Mouse (Mus musculus): Measurements from ENCODE around the gene 1500011B03Rik. TPM values are rescaled to one million over a fixed set of nuclear protein-coding genes. Genes with fewer than 3 reads are reported as not detected.
A peak's percentile ranks its signal among the peaks of the same experiment; 100 is the strongest.

Gene 1500011B03Rik
- polyA plus RNA-seq, 1 experiment from 2014 or later: 93.4 TPM

GRCm38 (mm10) chr5:114807468-114807867, 15.8 kb downstream of the 1500011B03Rik start:
- DNase-seq (ENCODE audit: low spot score) (no peak), ATAC-seq (ENCODE audit: insufficient number of reproducible peaks, low FRiP score, low TSS enrichment, low read depth) (no peak)
- 34% methylated on average over 8 of the region's 8 CpGs for WGBS
- peaks cover 10% of the 10 kb centered on the region; the same call in 1 of the 2 replicates for H3K36me3 ChIP-seq (ENCODE audit: control insufficient read depth, insufficient read depth, low read length)
- no peak overlapping the region for H3K9ac ChIP-seq (ENCODE audit: low read length)
- H3K27ac ChIP-seq (replicated peaks; ENCODE audit: low read depth, low read length): peak overlapping the region; percentile 12; the same call in 1 of the 2 replicates
- H3K4me2 ChIP-seq (ENCODE audit: low read depth, severe bottlenecking): no peak overlapping the region
- no peaks in the 10 kb centered on the region for H3K27me3 ChIP-seq (ENCODE audit: control insufficient read depth, insufficient read depth, low read length)
- peaks cover 22% of the 10 kb centered on the region for H3K4me1 ChIP-seq (ENCODE audit: control insufficient read depth, insufficient read depth, low read length)
- H3K4me3 ChIP-seq (ENCODE audit: low read depth, low read length): no peak overlapping the region
- H3K9me3 ChIP-seq (ENCODE audit: control insufficient read depth, low read length): no peaks in the 10 kb centered on the region

DNA sequence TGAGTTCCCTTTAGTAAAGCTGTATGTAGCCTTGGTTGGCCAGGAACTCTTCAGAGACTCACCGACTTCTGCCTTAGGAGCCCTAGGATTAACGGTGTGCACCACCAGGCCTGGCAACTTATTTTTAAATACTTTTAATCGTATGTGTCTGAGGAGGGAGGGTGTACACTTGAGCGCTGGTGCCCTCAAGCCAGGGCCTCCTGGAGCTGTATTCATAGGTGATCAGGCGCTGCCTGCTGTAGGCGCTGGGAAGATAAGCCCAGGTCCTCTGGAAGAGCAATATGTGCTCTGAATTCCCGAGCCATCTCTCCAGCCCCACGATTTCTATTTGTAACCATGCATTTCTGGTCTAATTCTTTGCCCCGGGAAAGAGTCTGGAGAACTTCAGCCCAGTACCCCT, 16.2 kb downstream of the 1500011B03Rik start:
- no peaks in the 10 kb centered on the region for H3K9me3 ChIP-seq (ENCODE audit: control insufficient read depth, low read length)
- DNase-seq (ENCODE audit: low spot score): no peak
- H3K27me3 ChIP-seq (ENCODE audit: control insufficient read depth, insufficient read depth, low read length): no peaks in the 10 kb centered on the region
- H3K4me3 ChIP-seq (ENCODE audit: low read depth, low read length): no peak overlapping the region
- no peak for ATAC-seq (ENCODE audit: insufficient number of reproducible peaks, low FRiP score, low TSS enrichment, low read depth)
- 53% methylated on average over 9 of the region's 9 CpGs for WGBS
- no peak overlapping the region for H3K9ac ChIP-seq (ENCODE audit: low read length)
- H3K4me2 ChIP-seq (ENCODE audit: low read depth, severe bottlenecking): no peak overlapping the region; the same call in 1 of the 2 replicates
- peaks cover 10% of the 10 kb centered on the region; the same call in 1 of the 2 replicates for H3K36me3 ChIP-seq (ENCODE audit: control insufficient read depth, insufficient read depth, low read length)
- peaks cover 22% of the 10 kb centered on the region for H3K4me1 ChIP-seq (ENCODE audit: control insufficient read depth, insufficient read depth, low read length)
- H3K27ac ChIP-seq (replicated peaks; ENCODE audit: low read depth, low read length): peak overlapping the region; percentile 51

DNA sequence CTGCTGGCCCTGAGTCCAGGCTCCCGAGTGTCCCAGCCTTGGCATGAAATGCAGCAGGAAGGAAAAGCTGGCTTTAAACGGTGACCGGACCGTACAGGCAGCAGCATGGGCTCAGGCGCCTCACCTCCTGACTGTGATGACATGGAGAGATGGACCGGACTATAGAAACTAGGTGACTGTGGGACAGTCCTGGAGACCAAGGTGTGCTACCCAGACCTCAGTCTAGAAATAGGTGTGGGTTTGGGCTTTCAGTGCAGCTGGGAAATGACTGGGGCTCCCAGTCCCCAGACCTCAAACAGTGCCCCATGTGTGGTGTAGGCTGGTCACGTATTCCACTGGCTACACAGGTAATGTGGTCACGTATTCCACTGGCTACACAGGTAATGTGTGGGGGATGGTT, 16.6 kb downstream of the 1500011B03Rik start:
- H3K9ac ChIP-seq (ENCODE audit: low read length): no peak overlapping the region
- 84% methylated on average over 8 of the region's 8 CpGs for WGBS

DNA sequence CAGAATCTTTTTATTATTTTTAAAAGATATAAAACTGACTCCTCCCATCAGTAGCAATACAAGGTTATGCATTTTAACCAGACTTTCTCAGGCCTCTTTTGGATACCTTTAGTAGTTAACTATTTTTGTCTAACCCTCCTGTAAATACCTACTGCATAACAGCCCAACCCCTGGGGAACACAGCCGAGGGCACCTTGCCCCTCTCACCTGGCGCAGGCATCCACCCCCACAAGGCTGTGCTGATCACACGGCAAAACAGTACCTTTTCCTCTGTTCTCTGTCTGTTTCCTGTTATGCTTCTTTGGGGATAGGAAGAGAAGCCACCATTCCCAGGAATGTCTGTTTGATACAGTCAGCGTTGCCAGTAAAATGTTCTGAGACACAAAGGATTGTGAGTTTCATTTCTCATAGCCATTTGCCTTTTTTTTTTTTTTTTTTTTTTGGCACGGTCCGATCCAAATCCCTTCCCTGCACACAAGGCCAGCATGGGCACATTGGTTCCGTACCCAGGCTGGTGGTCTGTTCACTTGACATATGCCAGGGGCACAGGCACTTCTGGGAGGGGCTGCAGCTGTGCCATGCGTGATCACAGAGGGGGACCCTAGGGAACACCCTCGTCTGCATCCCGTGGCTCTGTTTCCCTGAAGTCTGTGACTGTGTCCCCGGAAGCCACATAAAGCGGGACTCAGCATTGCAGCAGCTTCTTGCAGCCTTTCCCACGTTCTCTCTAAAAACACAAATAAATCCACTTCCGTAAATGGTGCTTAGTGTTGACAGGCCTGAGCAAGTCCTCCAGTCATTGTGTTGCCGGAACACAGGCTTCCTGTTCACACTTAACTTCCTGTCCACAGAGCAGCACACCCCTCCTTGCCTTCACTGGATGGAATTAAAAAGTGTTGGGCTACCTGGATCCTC, 17.6 kb downstream of the 1500011B03Rik start:
- Histone ChIP-seq H3K4me1 (ENCODE audit: control insufficient read depth, insufficient read depth, low read length) (peaks cover 22% of the 10 kb centered on the region), H3K9me3 (ENCODE audit: control insufficient read depth, low read length) (no peaks in the 10 kb centered on the region), H3K27me3 (ENCODE audit: control insufficient read depth, insufficient read depth, low read length) (no peaks in the 10 kb centered on the region), H3K4me2 (ENCODE audit: low read depth, severe bottlenecking) (no peak overlapping the region), H3K27ac (replicated peaks; ENCODE audit: low read depth, low read length) (no peak overlapping the region; the same call in 1 of the 2 replicates), H3K36me3 (ENCODE audit: control insufficient read depth, insufficient read depth, low read length) (peaks cover 12% of the 10 kb centered on the region; the same call in 1 of the 2 replicates), H3K9ac (ENCODE audit: low read length) (0 out of 2 replicates have a peak overlapping the region, but pooled peaks have one; percentile 8), H3K4me3 (ENCODE audit: low read depth, low read length) (no peak overlapping the region)
- 72% methylated on average over 15 of the region's 15 CpGs for WGBS
- ATAC-seq (ENCODE audit: insufficient number of reproducible peaks, low FRiP score, low TSS enrichment, low read depth) (no peak), DNase-seq (ENCODE audit: low spot score) (no peak)

More for the DNA sequence above, 16.6 kb downstream of the 1500011B03Rik start:
- peaks cover 12% of the 10 kb centered on the region; the same call in 1 of the 2 replicates for H3K36me3 ChIP-seq (ENCODE audit: control insufficient read depth, insufficient read depth, low read length)
- ATAC-seq (ENCODE audit: insufficient number of reproducible peaks, low FRiP score, low TSS enrichment, low read depth): no peak
- no peak for DNase-seq (ENCODE audit: low spot score)
- no peak overlapping the region for H3K4me3 ChIP-seq (ENCODE audit: low read depth, low read length)
- H3K4me2 ChIP-seq (ENCODE audit: low read depth, severe bottlenecking): no peak overlapping the region
- H3K9me3 ChIP-seq (ENCODE audit: control insufficient read depth, low read length): no peaks in the 10 kb centered on the region
- peaks cover 22% of the 10 kb centered on the region for H3K4me1 ChIP-seq (ENCODE audit: control insufficient read depth, insufficient read depth, low read length)
- no peaks in the 10 kb centered on the region for H3K27me3 ChIP-seq (ENCODE audit: control insufficient read depth, insufficient read depth, low read length)
- peak overlapping the region; percentile 51; the same call in 1 of the 2 replicates for H3K27ac ChIP-seq (replicated peaks; ENCODE audit: low read depth, low read length)

GRCm38 (mm10) chr5:114804958-114805357, 18.3 kb downstream of the 1500011B03Rik start:
- Histone ChIP-seq H3K36me3 (ENCODE audit: control insufficient read depth, insufficient read depth, low read length) (peaks cover 15% of the 10 kb centered on the region; the same call in 1 of the 2 replicates), H3K27me3 (ENCODE audit: control insufficient read depth, insufficient read depth, low read length) (no peaks in the 10 kb centered on the region), H3K4me1 (ENCODE audit: control insufficient read depth, insufficient read depth, low read length) (peaks cover 22% of the 10 kb centered on the region), H3K9ac (ENCODE audit: low read length) (no peak overlapping the region), H3K9me3 (ENCODE audit: control insufficient read depth, low read length) (no peaks in the 10 kb centered on the region), H3K27ac (replicated peaks; ENCODE audit: low read depth, low read length) (no peak overlapping the region), H3K4me2 (ENCODE audit: low read depth, severe bottlenecking) (no peak overlapping the region), H3K4me3 (ENCODE audit: low read depth, low read length) (no peak overlapping the region)
- WGBS: 44% methylated on average over 3 of the region's 3 CpGs
- DNase-seq (ENCODE audit: low spot score) (no peak), ATAC-seq (ENCODE audit: insufficient number of reproducible peaks, low FRiP score, low TSS enrichment, low read depth) (no peak)

- no peak overlapping the region for H3K4me2 ChIP-seq (ENCODE audit: low read depth, severe bottlenecking)
- H3K9ac ChIP-seq (ENCODE audit: low read length): no peak overlapping the region
- no peak for ATAC-seq (ENCODE audit: insufficient number of reproducible peaks, low FRiP score, low TSS enrichment, low read depth)
- peaks cover 20% of the 10 kb centered on the region for H3K4me1 ChIP-seq (ENCODE audit: control insufficient read depth, insufficient read depth, low read length)
- WGBS: 88% methylated on average over 13 of the region's 13 CpGs
- H3K36me3 ChIP-seq (ENCODE audit: control insufficient read depth, insufficient read depth, low read length): peaks cover 15% of the 10 kb centered on the region; the same call in 1 of the 2 replicates
- H3K4me3 ChIP-seq (ENCODE audit: low read depth, low read length): no peak overlapping the region
- H3K27ac ChIP-seq (replicated peaks; ENCODE audit: low read depth, low read length): no peak overlapping the region
- no peak for DNase-seq (ENCODE audit: low spot score)
- H3K9me3 ChIP-seq (ENCODE audit: control insufficient read depth, low read length): no peaks in the 10 kb centered on the region
- H3K27me3 ChIP-seq (ENCODE audit: control insufficient read depth, insufficient read depth, low read length): no peaks in the 10 kb centered on the region
Measured at GRCm38 (mm10) chr5:114804335-114804734, 18.9 kb downstream of the 1500011B03Rik start.

DNA sequence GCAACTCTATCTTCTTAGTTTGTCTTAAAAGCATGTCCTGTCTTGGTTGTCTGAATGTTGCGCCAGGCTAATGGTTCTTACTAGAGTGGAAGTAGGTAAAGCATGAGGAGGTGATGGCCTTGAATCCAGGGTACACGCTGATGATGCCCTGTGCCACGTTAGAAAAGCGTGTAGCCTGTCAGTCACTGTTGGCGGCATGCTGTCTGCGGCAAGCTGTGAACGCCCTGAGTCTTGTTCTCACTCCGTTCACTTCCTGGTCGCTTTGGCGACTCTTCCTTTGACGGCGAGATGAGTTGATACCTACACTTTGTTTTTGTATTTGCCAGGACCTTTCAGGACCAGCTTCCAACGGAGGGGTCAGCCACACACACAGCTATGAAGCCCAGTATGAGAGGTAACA, 20.0 kb downstream of the 1500011B03Rik start:
- Histone ChIP-seq H3K36me3 (ENCODE audit: control insufficient read depth, insufficient read depth, low read length) (peaks cover 17% of the 10 kb centered on the region), H3K27ac (replicated peaks; ENCODE audit: low read depth, low read length) (no peak overlapping the region), H3K27me3 (ENCODE audit: control insufficient read depth, insufficient read depth, low read length) (no peaks in the 10 kb centered on the region), H3K4me2 (ENCODE audit: low read depth, severe bottlenecking) (no peak overlapping the region), H3K9me3 (ENCODE audit: control insufficient read depth, low read length) (no peaks in the 10 kb centered on the region), H3K4me3 (ENCODE audit: low read depth, low read length) (no peak overlapping the region), H3K9ac (ENCODE audit: low read length) (no peak overlapping the region), H3K4me1 (ENCODE audit: control insufficient read depth, insufficient read depth, low read length) (peaks cover 15% of the 10 kb centered on the region)
- WGBS: 94% methylated on average over 13 of the region's 13 CpGs
- DNase-seq (ENCODE audit: low spot score) (no peak), ATAC-seq (ENCODE audit: insufficient number of reproducible peaks, low FRiP score, low TSS enrichment, low read depth) (no peak)

DNA sequence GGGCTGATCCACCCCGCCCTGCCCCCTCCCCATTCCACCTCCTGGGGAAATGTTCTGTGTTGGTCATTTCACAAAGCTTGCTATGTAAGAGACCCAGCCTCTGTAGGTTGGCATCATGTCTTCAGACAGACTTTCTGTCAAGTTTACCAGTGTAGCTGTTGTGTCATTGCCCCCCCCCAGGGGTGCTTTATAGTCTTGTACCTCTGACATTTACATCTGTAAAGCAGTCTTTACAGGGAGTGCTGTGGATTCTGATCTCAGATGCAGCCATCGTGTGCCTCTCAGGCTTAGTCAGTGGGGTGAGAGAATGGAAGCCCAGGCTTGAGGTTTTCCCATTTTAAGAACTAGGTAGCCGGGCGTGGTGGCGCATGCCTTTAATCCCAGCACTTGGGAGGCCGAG, 21.4 kb downstream of the 1500011B03Rik start:
- Histone ChIP-seq H3K9ac (ENCODE audit: low read length) (no peak overlapping the region), H3K4me2 (ENCODE audit: low read depth, severe bottlenecking) (no peak overlapping the region), H3K4me3 (ENCODE audit: low read depth, low read length) (no peak overlapping the region), H3K27me3 (ENCODE audit: control insufficient read depth, insufficient read depth, low read length) (no peaks in the 10 kb centered on the region), H3K9me3 (ENCODE audit: control insufficient read depth, low read length) (no peaks in the 10 kb centered on the region), H3K4me1 (ENCODE audit: control insufficient read depth, insufficient read depth, low read length) (peaks cover 11% of the 10 kb centered on the region), H3K36me3 (ENCODE audit: control insufficient read depth, insufficient read depth, low read length) (peaks cover 20% of the 10 kb centered on the region), H3K27ac (replicated peaks; ENCODE audit: low read depth, low read length) (no peak overlapping the region)
- ATAC-seq (ENCODE audit: insufficient number of reproducible peaks, low FRiP score, low TSS enrichment, low read depth) (no peak), DNase-seq (ENCODE audit: low spot score) (no peak)
- 87% methylated on average over 6 of the region's 6 CpGs for WGBS

All from limb, embryonic 11.5 days (tissue).